Mouse (Mus musculus): ENCODE results near the gene Fli1. TPM values are rescaled to one million over a fixed set of nuclear protein-coding genes. Genes with fewer than 3 reads are reported as not detected.

Gene Fli1
- total and polyA plus RNA-seq, 2 experiments from 2014 or later, result 19.0 to 29.5 TPM

DNA sequence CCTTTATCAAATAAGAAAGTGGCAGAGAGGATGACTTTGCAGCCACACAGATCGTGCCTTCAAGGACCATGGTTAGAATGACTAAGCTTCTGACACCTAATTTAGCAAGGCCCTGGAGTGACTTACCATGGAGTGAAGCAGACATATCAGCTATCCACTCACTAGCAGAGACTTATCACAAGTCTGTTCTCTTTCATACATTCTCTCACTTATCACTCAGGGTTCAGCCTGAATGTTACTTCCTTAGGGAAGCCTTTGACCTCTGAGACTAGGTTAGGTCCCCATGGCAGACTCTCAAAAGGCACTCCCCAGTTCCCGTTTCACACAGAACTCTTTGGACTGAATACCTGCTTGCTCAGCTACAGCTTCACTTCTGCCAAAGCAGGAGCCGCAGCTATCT, 21.3 kb downstream of the Fli1 start:
- H3K36me3 ChIP-seq (replicated peaks; ENCODE audit: control insufficient read depth, insufficient read depth, low read length), result no peaks in the 10 kb centered on the region
- no peak for ATAC-seq (ENCODE audit: insufficient read depth, low read depth)
- no peak overlapping the region for H3K4me3 ChIP-seq (ENCODE audit: low read depth, low read length)
- WGBS, result 34% methylated on average over 3 of the region's 3 CpGs
- no peak for TF ChIP-seq CTCF (IDR thresholded peaks at IDR 0.05; ENCODE audit: low read depth)
- no peak for TF ChIP-seq EP300 (IDR thresholded peaks at IDR 0.05; ENCODE audit: low read depth)
- peaks cover 35% of the 10 kb centered on the region for H3K4me1 ChIP-seq (ENCODE audit: control insufficient read depth, insufficient read depth)
- no peak overlapping the region for H3K4me2 ChIP-seq (ENCODE audit: low read depth, low read length)
- H3K27ac ChIP-seq (ENCODE audit: low read depth), result peak overlapping the region; percentile 86
- DNase-seq (ENCODE audit: low spot score), result no peak
- H3K9me3 ChIP-seq (replicated peaks; ENCODE audit: control insufficient read depth, low read length), result no peaks in the 10 kb centered on the region
- H3K27me3 ChIP-seq (ENCODE audit: control insufficient read depth, insufficient read depth, low read length), result no peaks in the 10 kb centered on the region
- no peak overlapping the region for H3K9ac ChIP-seq (replicated peaks; ENCODE audit: low read depth, low read length)

DNA sequence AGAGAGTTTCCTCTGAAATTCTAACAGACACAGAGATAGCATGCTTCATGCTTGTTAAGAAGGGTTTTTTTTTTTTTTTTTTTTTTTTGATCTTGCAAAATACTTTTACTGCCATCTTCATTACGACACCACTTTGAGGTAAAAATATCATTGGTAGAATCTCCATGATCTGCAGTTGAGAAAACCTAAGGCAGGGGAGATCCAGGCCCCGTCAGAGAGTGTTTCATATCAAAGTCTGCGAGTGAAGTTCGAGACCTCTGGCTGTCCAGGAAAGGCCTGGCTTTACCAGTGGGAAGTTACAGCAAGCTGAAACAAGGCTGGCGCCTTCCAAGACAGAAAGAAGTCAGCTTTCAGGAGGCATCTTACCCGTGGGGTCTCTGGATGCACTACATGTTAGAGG, 21.8 kb downstream of the Fli1 start:
- peaks cover 35% of the 10 kb centered on the region for H3K4me1 ChIP-seq (ENCODE audit: control insufficient read depth, insufficient read depth)
- WGBS, result 62% methylated on average over 6 of the region's 6 CpGs
- no peaks in the 10 kb centered on the region for H3K27me3 ChIP-seq (ENCODE audit: control insufficient read depth, insufficient read depth, low read length)
- no peaks in the 10 kb centered on the region for H3K36me3 ChIP-seq (replicated peaks; ENCODE audit: control insufficient read depth, insufficient read depth, low read length)
- TF ChIP-seq CTCF (IDR thresholded peaks at IDR 0.05; ENCODE audit: low read depth), result no peak
- no peak for TF ChIP-seq EP300 (IDR thresholded peaks at IDR 0.05; ENCODE audit: low read depth)
- H3K9me3 ChIP-seq (replicated peaks; ENCODE audit: control insufficient read depth, low read length), result no peaks in the 10 kb centered on the region
- no peak for DNase-seq (ENCODE audit: low spot score)
- ATAC-seq (ENCODE audit: insufficient read depth, low read depth), result no peak
- peak overlapping the region; percentile 86 for H3K27ac ChIP-seq (ENCODE audit: low read depth)
- no peak overlapping the region for H3K4me3 ChIP-seq (ENCODE audit: low read depth, low read length)
- no peak overlapping the region for H3K9ac ChIP-seq (replicated peaks; ENCODE audit: low read depth, low read length)
- H3K4me2 ChIP-seq (ENCODE audit: low read depth, low read length), result no peak overlapping the region

DNA sequence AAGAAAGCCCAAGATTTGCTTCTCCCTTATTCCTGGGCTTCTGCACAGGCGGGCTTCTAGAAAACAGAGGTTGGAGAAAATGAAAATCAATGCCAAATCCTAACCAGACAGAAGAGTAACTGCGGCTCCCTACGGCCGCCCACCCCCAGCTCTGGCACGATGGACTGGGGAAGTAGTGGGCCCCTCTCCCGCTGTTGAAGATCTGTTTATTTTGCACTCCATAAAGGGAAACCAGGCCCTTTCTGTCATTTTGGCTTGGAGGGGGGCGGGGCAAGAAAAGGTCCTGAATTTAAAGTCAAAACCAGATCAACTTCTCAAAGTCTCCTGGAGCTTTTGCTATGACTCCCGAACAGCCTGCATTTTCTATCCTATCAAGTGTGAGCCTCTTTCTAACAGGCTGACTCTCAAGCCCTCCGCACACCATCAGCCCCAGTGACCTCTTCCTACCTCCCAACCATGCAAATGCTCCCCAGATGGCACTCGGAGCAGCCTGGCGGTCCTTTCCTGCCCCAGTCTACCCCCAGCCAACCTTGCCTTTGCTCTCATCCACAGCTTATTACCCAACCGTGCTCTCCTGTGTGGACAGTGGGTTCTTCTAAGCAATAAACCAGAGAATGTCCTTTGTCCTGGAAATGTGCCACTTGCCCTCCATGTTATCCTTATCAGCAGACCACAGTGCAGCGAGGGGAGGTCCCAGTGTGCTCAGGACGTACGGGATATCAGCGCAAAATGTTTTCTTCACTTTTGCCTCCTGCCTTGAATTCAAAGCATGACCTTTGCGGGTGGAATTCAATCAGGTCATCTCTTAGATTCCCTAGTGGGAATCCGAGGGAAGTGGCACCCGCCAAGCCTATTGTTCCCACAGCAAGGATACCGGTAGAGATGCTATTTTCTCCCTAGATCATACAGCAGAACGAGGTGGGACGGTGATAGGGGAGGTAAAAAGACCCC, 23.3 kb downstream of the Fli1 start:
- DNase-seq (ENCODE audit: low spot score) (peak; percentile 41), ATAC-seq (ENCODE audit: insufficient read depth, low read depth) (peak; percentile 57; the same call in 1 of the 2 replicates)
- TF ChIP-seq EP300 (IDR thresholded peaks at IDR 0.05; ENCODE audit: low read depth), result peak; percentile 86; the same call in 1 of the 2 replicates
- TF ChIP-seq CTCF (IDR thresholded peaks at IDR 0.05; ENCODE audit: low read depth), result no peak
- Histone ChIP-seq H3K4me3 (ENCODE audit: low read depth, low read length) (no peak overlapping the region), H3K9me3 (replicated peaks; ENCODE audit: control insufficient read depth, low read length) (no peaks in the 10 kb centered on the region), H3K9ac (replicated peaks; ENCODE audit: low read depth, low read length) (peak overlapping the region; percentile 33; the same call in 1 of the 2 replicates), H3K4me2 (ENCODE audit: low read depth, low read length) (peak overlapping the region; percentile 26), H3K27ac (ENCODE audit: low read depth) (peak overlapping the region; percentile 86), H3K27me3 (ENCODE audit: control insufficient read depth, insufficient read depth, low read length) (no peaks in the 10 kb centered on the region), H3K36me3 (replicated peaks; ENCODE audit: control insufficient read depth, insufficient read depth, low read length) (no peaks in the 10 kb centered on the region), H3K4me1 (ENCODE audit: control insufficient read depth, insufficient read depth) (peaks cover 35% of the 10 kb centered on the region)
- WGBS, result 44% methylated on average over 22 of the region's 22 CpGs

DNA sequence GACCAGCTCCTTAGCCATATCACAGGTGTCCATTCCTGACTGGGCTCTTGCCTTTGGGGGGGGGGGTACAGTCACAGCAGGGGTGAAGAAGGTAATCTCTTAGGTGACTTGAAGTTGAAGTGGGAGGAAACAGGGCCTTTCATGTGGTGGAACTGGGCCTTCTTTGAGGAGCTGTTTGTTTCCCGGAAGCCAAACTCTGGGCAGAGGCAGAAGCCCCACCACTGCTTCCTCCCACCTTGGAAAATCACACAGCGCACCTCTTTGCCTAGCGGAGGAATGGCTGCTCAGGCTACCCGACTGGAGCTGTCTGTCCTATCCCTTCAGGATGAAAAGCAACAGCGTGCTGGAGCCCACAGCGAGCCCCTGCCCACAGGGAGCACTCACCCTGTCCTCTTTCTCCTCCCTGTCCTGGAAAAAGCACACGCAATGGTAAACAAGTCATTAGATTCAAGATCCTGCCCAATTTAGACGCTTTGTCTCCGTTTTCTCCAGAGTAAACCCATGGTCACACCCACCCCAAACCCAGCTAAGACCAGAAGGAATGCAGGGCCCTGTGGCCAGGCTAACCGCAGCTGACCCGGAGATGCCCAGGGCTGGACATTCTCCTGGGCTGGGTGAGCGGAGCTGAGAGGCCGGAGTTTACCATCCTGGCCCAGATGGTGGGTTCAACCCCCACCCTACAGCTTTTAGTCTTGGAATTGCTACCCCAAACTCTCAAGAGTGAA, 24.1 kb downstream of the Fli1 start:
- Histone ChIP-seq H3K4me3 (ENCODE audit: low read depth, low read length) (no peak overlapping the region), H3K27me3 (ENCODE audit: control insufficient read depth, insufficient read depth, low read length) (no peaks in the 10 kb centered on the region), H3K27ac (ENCODE audit: low read depth) (peak overlapping the region; percentile 86), H3K9ac (replicated peaks; ENCODE audit: low read depth, low read length) (0 out of 2 replicates have a peak overlapping the region, but pooled peaks have one; percentile 33), H3K4me1 (ENCODE audit: control insufficient read depth, insufficient read depth) (peaks cover 35% of the 10 kb centered on the region), H3K4me2 (ENCODE audit: low read depth, low read length) (0 out of 2 replicates have a peak overlapping the region, but pooled peaks have one; percentile 26), H3K36me3 (replicated peaks; ENCODE audit: control insufficient read depth, insufficient read depth, low read length) (no peaks in the 10 kb centered on the region), H3K9me3 (replicated peaks; ENCODE audit: control insufficient read depth, low read length) (no peaks in the 10 kb centered on the region)
- 61% methylated on average over 13 of the region's 13 CpGs for WGBS
- no peak for ATAC-seq (ENCODE audit: insufficient read depth, low read depth)
- no peak for DNase-seq (ENCODE audit: low spot score)
- no peak for TF ChIP-seq CTCF (IDR thresholded peaks at IDR 0.05; ENCODE audit: low read depth)
- no peak for TF ChIP-seq EP300 (IDR thresholded peaks at IDR 0.05; ENCODE audit: low read depth)

DNA sequence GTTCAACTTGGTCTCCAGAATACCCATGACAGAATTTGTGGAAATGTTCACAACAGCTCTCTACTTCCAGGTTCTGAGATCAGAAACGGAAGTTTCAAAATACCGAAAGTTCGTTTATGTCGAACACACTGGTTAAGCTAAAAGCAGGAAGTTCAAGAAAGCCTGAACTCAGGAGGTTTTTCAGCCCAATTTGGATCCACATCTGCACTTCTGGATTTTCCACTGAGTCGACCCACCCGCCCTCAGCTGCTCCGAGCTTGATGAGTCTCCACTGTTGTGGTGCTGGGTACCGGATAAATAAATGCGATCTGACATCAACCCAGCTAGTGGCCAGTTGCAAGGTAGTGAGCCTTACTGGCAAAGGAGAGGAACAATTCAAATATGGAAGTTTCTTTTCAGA, 26.0 kb downstream of the Fli1 start:
- H3K27ac ChIP-seq (ENCODE audit: low read depth), result peak overlapping the region; percentile 81
- H3K4me3 ChIP-seq (ENCODE audit: low read depth, low read length), result no peak overlapping the region
- DNase-seq (ENCODE audit: low spot score) (no peak), ATAC-seq (ENCODE audit: insufficient read depth, low read depth) (peak; percentile 22; the same call in 1 of the 2 replicates)
- no peaks in the 10 kb centered on the region for H3K9me3 ChIP-seq (replicated peaks; ENCODE audit: control insufficient read depth, low read length)
- TF ChIP-seq EP300 (IDR thresholded peaks at IDR 0.05; ENCODE audit: low read depth), result no peak
- no peak for TF ChIP-seq CTCF (IDR thresholded peaks at IDR 0.05; ENCODE audit: low read depth)
- WGBS, result 60% methylated on average over 9 of the region's 9 CpGs
- H3K36me3 ChIP-seq (replicated peaks; ENCODE audit: control insufficient read depth, insufficient read depth, low read length), result no peaks in the 10 kb centered on the region
- H3K4me2 ChIP-seq (ENCODE audit: low read depth, low read length), result peak overlapping the region; percentile 37; the same call in 1 of the 2 replicates
- no peak overlapping the region for H3K9ac ChIP-seq (replicated peaks; ENCODE audit: low read depth, low read length)
- no peaks in the 10 kb centered on the region for H3K27me3 ChIP-seq (ENCODE audit: control insufficient read depth, insufficient read depth, low read length)
- peaks cover 26% of the 10 kb centered on the region for H3K4me1 ChIP-seq (ENCODE audit: control insufficient read depth, insufficient read depth)
